Comparison of ENCODE assay signal across 12 mouse cellular contexts in genomic region chr7:18923267-18923666, GRCm38 (mm10). TPM values are rescaled to one million over a fixed set of nuclear protein-coding genes. Genes with fewer than 3 reads are reported as not detected.
DNase-seq lines count a peak whose midpoint lies in the region; ATAC-seq lines count a peak whose summit lies in the region.
"Had no signal": no experiment of that assay in that cellular context is flagged by ENCODE, and none has a peak within 500 bp of the region (broad histone marks: within the 10 kb centered on the region; RNA-seq: fewer than 3 reads in every experiment).

No protein-coding gene starts in this region.

- no peak for ATAC-seq in neural tube, embryonic 11.5 days (ENCODE audit: insufficient read depth, low FRiP score, low TSS enrichment)
- ATAC-seq in hindbrain, embryonic 11.5 days (ENCODE audit: low FRiP score), result no peak; the same call in 1 of the 2 replicates
- peak; percentile 2; the same call in 1 of the 2 replicates for ATAC-seq in midbrain, embryonic 13.5 days
- no peak for ATAC-seq in intestine, embryonic 16.5 days

- no peaks in the 10 kb centered on the region for H3K9me3 ChIP-seq in neural tube, embryonic 11.5 days (ENCODE audit: control insufficient read depth, low read length)
- H3K9me3 ChIP-seq in hindbrain, embryonic 11.5 days (ENCODE audit: control insufficient read depth, low read length), result no peaks in the 10 kb centered on the region
- H3K9me3 ChIP-seq in midbrain, embryonic 13.5 days, result no peaks in the 10 kb centered on the region
- H3K9me3 ChIP-seq in intestine, embryonic 16.5 days (ENCODE audit: control insufficient read depth, low read length), result no peaks in the 10 kb centered on the region
- H3K9me3 ChIP-seq: liver, embryonic 13.5 days had no signal

- DNase-seq in neural tube, embryonic 11.5 days (ENCODE audit: low spot score), result no peak
- no peak for DNase-seq in neural tube, embryonic 10.5 days (ENCODE audit: extremely low spot score, low spot score)
- DNase-seq in hindbrain, embryonic 11.5 days (ENCODE audit: low spot score), result no peak
- DNase-seq in cerebellum, adult 8-10 months, result no peak
- no peak for DNase-seq in cerebellum, adult 11-12 months
- DNase-seq: adrenal gland, postnatal 25 days; heart, postnatal 14 days; kidney, adult 2 months; liver, embryonic 13.5 days; lung, postnatal 14 days had no signal

- H3K9ac ChIP-seq in neural tube, embryonic 11.5 days (ENCODE audit: low read length), result no peak overlapping the region
- no peak overlapping the region for H3K9ac ChIP-seq in hindbrain, embryonic 11.5 days (ENCODE audit: low read depth, low read length)
- peak overlapping the region; percentile 52 for H3K9ac ChIP-seq in midbrain, embryonic 13.5 days (replicated peaks)
- H3K9ac ChIP-seq in intestine, embryonic 16.5 days (ENCODE audit: low read depth, low read length), result no peak overlapping the region
- H3K9ac ChIP-seq: liver, embryonic 13.5 days had no signal

- H3K27me3 ChIP-seq in neural tube, embryonic 11.5 days (ENCODE audit: control insufficient read depth, insufficient read depth, low read length), result no peaks in the 10 kb centered on the region
- H3K27me3 ChIP-seq in hindbrain, embryonic 11.5 days (ENCODE audit: control insufficient read depth, insufficient read depth, low read length), result no peaks in the 10 kb centered on the region
- no peaks in the 10 kb centered on the region for H3K27me3 ChIP-seq in midbrain, embryonic 13.5 days
- H3K27me3 ChIP-seq in intestine, embryonic 16.5 days (replicated peaks; ENCODE audit: control insufficient read depth, insufficient read depth, low read length), result peaks cover 46% of the 10 kb centered on the region

- WGBS in neural tube, embryonic 11.5 days, result 73% methylated on average over 11 of the region's 11 CpGs
- whole genome bisulfite sequencing in hindbrain, embryonic 11.5 days, result 67% methylated on average over 11 of the region's 11 CpGs
- WGBS in midbrain, embryonic 13.5 days, result 56% methylated on average over 11 of the region's 11 CpGs
- 70% methylated on average over 11 of the region's 11 CpGs for WGBS in intestine, embryonic 16.5 days

- no peak overlapping the region for H3K4me3 ChIP-seq in neural tube, embryonic 11.5 days (ENCODE audit: low read depth, low read length)
- H3K4me3 ChIP-seq in hindbrain, embryonic 11.5 days (ENCODE audit: low read depth, low read length), result no peak overlapping the region
- H3K4me3 ChIP-seq in midbrain, embryonic 13.5 days (replicated peaks), result peak overlapping the region; percentile 95
- no peak overlapping the region for H3K4me3 ChIP-seq in intestine, embryonic 16.5 days (ENCODE audit: low read length)
- H3K4me3 ChIP-seq: liver, embryonic 13.5 days had no signal

- H3K36me3 ChIP-seq in neural tube, embryonic 11.5 days (ENCODE audit: control insufficient read depth, insufficient read depth, low read length), result no peaks in the 10 kb centered on the region
- no peaks in the 10 kb centered on the region for H3K36me3 ChIP-seq in hindbrain, embryonic 11.5 days (ENCODE audit: control insufficient read depth, insufficient read depth, low read length)
- no peaks in the 10 kb centered on the region for H3K36me3 ChIP-seq in midbrain, embryonic 13.5 days
- H3K36me3 ChIP-seq in intestine, embryonic 16.5 days (ENCODE audit: control insufficient read depth, insufficient read depth, low read length), result no peaks in the 10 kb centered on the region
- H3K36me3 ChIP-seq: liver, embryonic 13.5 days had no signal

- H3K27ac ChIP-seq in neural tube, embryonic 11.5 days (ENCODE audit: low read depth, low read length), result peak overlapping the region; percentile 88
- peak overlapping the region; percentile 93 for H3K27ac ChIP-seq in hindbrain, embryonic 11.5 days (ENCODE audit: low read depth, low read length)
- peak overlapping the region; percentile 98 for H3K27ac ChIP-seq in midbrain, embryonic 13.5 days
- H3K27ac ChIP-seq in intestine, embryonic 16.5 days (ENCODE audit: low read length), result no peak overlapping the region
- H3K27ac ChIP-seq: liver, embryonic 13.5 days had no signal

- H3K4me1 ChIP-seq in neural tube, embryonic 11.5 days (ENCODE audit: control insufficient read depth, insufficient read depth, low read length), result peaks cover 32% of the 10 kb centered on the region
- peaks cover 26% of the 10 kb centered on the region for H3K4me1 ChIP-seq in hindbrain, embryonic 11.5 days (replicated peaks; ENCODE audit: control insufficient read depth, insufficient read depth, low read length)
- peaks cover 63% of the 10 kb centered on the region for H3K4me1 ChIP-seq in midbrain, embryonic 13.5 days (replicated peaks)
- peaks cover 7% of the 10 kb centered on the region; the same call in 1 of the 2 replicates for H3K4me1 ChIP-seq in intestine, embryonic 16.5 days (ENCODE audit: control insufficient read depth, insufficient read depth, low read length)

- peak overlapping the region; percentile 14; the same call in 1 of the 2 replicates for H3K4me2 ChIP-seq in neural tube, embryonic 11.5 days (ENCODE audit: low read depth)
- H3K4me2 ChIP-seq in hindbrain, embryonic 11.5 days (replicated peaks; ENCODE audit: low read depth, low read length), result peak overlapping the region; percentile 24; the same call in 1 of the 2 replicates
- peak overlapping the region; percentile 83 for H3K4me2 ChIP-seq in midbrain, embryonic 13.5 days (replicated peaks)
- H3K4me2 ChIP-seq in intestine, embryonic 16.5 days (ENCODE audit: low read depth, low read length), result no peak overlapping the region
- H3K4me2 ChIP-seq: liver, embryonic 13.5 days had no signal

RNA-seq across cellular contexts. Expression of gene Nova2, which starts 2.4 kb away (rescaled TPM):
- 8.2 and 10.0 TPM in 2 replicates for polyA plus RNA-seq in neural tube, embryonic 11.5 days (2014; fragmentation: Nextera tagmentation; extraction: Ambion mirVana)
- polyA plus RNA-seq in hindbrain, embryonic 11.5 days (2014; fragmentation: Nextera tagmentation; extraction: Ambion mirVana), result 12.7 and 18.0 TPM in 2 replicates
- 16.5 and 18.6 TPM in 2 replicates for polyA plus RNA-seq in midbrain, embryonic 13.5 days (2015; fragmentation: Nextera tagmentation; extraction: Ambion mirVana)
- 0.34 and 0.40 TPM in 2 replicates for polyA plus RNA-seq in intestine, embryonic 16.5 days (2015; fragmentation: Nextera tagmentation; extraction: Ambion mirVana)

RNA-seq across cellular contexts. Expression of gene Ccdc61, which starts 13.1 kb away (rescaled TPM):
- polyA plus RNA-seq in neural tube, embryonic 11.5 days (2014; fragmentation: Nextera tagmentation; extraction: Ambion mirVana), result 25.5 and 26.2 TPM in 2 replicates
- polyA plus RNA-seq in hindbrain, embryonic 11.5 days (2014; fragmentation: Nextera tagmentation; extraction: Ambion mirVana), result 22.9 and 27.3 TPM in 2 replicates
- 20.0 and 23.6 TPM in 2 replicates for polyA plus RNA-seq in midbrain, embryonic 13.5 days (2015; fragmentation: Nextera tagmentation; extraction: Ambion mirVana)
- 23.7 and 24.7 TPM in 2 replicates for polyA plus RNA-seq in intestine, embryonic 16.5 days (2015; fragmentation: Nextera tagmentation; extraction: Ambion mirVana)

RNA-seq across cellular contexts. Expression of gene Pglyrp1, which starts 52.1 kb away (rescaled TPM):
- polyA plus RNA-seq in neural tube, embryonic 11.5 days (2014; fragmentation: Nextera tagmentation; extraction: Ambion mirVana), result 1.4 and 2.1 TPM in 2 replicates
- polyA plus RNA-seq in hindbrain, embryonic 11.5 days (2014; fragmentation: Nextera tagmentation; extraction: Ambion mirVana), result 2.8 and 2.9 TPM in 2 replicates
- 9.2 and 12.8 TPM in 2 replicates for polyA plus RNA-seq in midbrain, embryonic 13.5 days (2015; fragmentation: Nextera tagmentation; extraction: Ambion mirVana)
- polyA plus RNA-seq in intestine, embryonic 16.5 days (2015; fragmentation: Nextera tagmentation; extraction: Ambion mirVana), result 101 and 106 TPM in 2 replicates
